Mouse (Mus musculus) kidney, postnatal 0 days (tissue): ENCODE measurements around the gene Xylt1. TPM values are rescaled to one million over a fixed set of nuclear protein-coding genes. Genes with fewer than 3 reads are reported as not detected.

ENCODE experiments used
- ATAC-seq: fragments of 200-750 bp; cut with Nextera tagmentation; replicated peaks from 2 replicates; pipeline ENCODE4 v1.8.0; 2017; ENCODE audit warnings: low read depth, moderate number of reproducible peaks, moderate TSS enrichment, moderate library complexity; ENCODE audit not compliant: low FRiP score
- DNase-seq: peaks from one replicate; pipeline ENCODE4 v3.0.0-alpha.2; 2016; ENCODE audit warnings: low spot score
- H3K27ac ChIP-seq: fragments of 300-500 bp; sonication (generic); 2 replicates; pipeline ENCODE4 v1.5.1; 2014; ENCODE audit warnings: mild to moderate bottlenecking
- H3K27me3 ChIP-seq: fragments of 300-500 bp; sonication (generic); 2 replicates; pipeline ENCODE4 v1.6.1; 2014; ENCODE audit warnings: low read length, mixed read lengths; ENCODE audit not compliant: insufficient read depth
- H3K36me3 ChIP-seq: fragments of 300-500 bp; sonication (generic); 2 replicates; pipeline ENCODE4 v1.6.1; 2014; ENCODE audit warnings: low read length, mixed read lengths; ENCODE audit not compliant: insufficient read depth
- H3K4me1 ChIP-seq: fragments of 300-500 bp; sonication (generic); replicated peaks from 2 replicates; pipeline ENCODE4 v1.6.1; 2014; ENCODE audit warnings: antibody characterized with exemption, low read length, mixed read lengths; ENCODE audit not compliant: insufficient read depth
- H3K4me2 ChIP-seq: fragments of 300-500 bp; sonication (generic); 2 replicates; pipeline ENCODE4 v1.6.1; 2014; ENCODE audit warnings: mild to moderate bottlenecking, low read length, moderate library complexity, mixed read lengths
- H3K4me3 ChIP-seq: fragments of 300-500 bp; sonication (generic); replicated peaks from 2 replicates; pipeline ENCODE4 v1.5.1; 2014; ENCODE audit warnings: low read depth, low read length
- H3K9ac ChIP-seq: fragments of 300-500 bp; sonication (generic); 2 replicates; pipeline ENCODE4 v1.6.1; 2014; ENCODE audit warnings: low read depth, low read length
- H3K9me3 ChIP-seq: fragments of 300-500 bp; sonication (generic); replicated peaks from 2 replicates; pipeline ENCODE4 v1.6.1; 2016; ENCODE audit warnings: low read length, inconsistent platforms, mixed read lengths
- CTCF ChIP-seq: IDR thresholded peaks from 2 replicates; pipeline ENCODE4 v1.5.1; 2016; ENCODE audit warnings: antibody characterized with exemption, low read depth, mild to moderate bottlenecking, moderate library complexity
- WGBS: fragments of 180-500 bp; shearing (Covaris S2); extraction: QIAGEN DNeasy Blood & Tissue Kit; methylation state at CpG from one replicate; pipeline ENCODE4 v1.1.7; 2014; 5-methylcytosine and 5-hydroxymethylcytosine counted together
- polyA plus RNA-seq: library from polyadenylated mRNA; unstranded; fragments of >200 nt; fragmentation: Nextera tagmentation; extraction: Ambion mirVana; gene quantifications from 2 replicates; pipeline ENCODE4 v1.2.1, GENCODE M21; 2015

Xylt1 gene
- polyA plus RNA-seq, 1 experiment from 2014 or later, result 1.7 TPM

DNA sequence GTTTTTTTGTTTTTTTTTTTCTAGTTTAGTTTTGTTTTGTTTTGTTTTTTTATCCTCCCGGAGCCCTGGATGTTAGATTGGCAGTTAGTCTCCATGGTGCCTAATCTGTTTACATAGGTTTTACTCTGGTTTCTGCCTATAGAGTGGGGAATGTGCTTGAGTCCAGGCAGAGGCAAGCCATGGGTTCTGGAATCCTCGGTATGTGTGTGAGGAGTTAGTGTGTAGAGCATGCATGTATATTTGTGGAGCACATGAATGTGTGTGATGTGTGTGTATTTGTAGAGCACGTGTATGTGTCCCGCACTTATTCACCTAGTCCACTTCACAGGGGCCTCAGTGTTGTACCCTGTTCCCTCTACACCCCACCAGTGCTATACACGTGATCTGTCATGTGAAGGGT, 48.7 kb downstream of the Xylt1 start:
- H3K4me3 ChIP-seq, result no peak overlapping the region
- ATAC-seq (no peak), DNase-seq (no peak)
- H3K36me3 ChIP-seq, result no peaks in the 10 kb centered on the region
- no peaks in the 10 kb centered on the region for H3K27me3 ChIP-seq
- no peak for TF ChIP-seq CTCF
- no peak overlapping the region for H3K27ac ChIP-seq
- H3K9me3 ChIP-seq, result no peaks in the 10 kb centered on the region
- WGBS, result 83% methylated on average over 5 of the region's 5 CpGs
- no peak overlapping the region for H3K9ac ChIP-seq
- no peak overlapping the region for H3K4me2 ChIP-seq
- no peaks in the 10 kb centered on the region for H3K4me1 ChIP-seq

DNA sequence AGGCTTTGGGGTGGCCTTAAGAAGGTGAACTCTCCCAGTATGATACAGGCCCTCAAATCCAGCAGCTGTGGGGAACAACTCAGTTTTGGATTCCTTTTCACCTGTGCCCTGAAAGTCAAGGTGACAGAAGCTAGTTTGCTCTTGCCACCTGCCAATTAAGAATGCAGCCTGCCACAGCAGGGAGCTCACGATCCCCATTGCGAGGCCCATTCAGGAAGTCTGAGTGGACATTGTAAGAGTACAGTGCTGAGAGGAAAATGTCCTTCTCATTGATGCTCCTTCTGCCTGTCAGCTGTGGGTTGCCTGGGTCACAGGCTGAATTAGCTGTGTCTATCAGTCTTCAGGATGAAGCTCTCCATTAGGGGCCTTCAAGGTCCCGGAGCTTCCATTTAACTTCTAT, 49.1 kb downstream of the Xylt1 start:
- Histone ChIP-seq H3K27ac (no peak overlapping the region), H3K36me3 (no peaks in the 10 kb centered on the region), H3K9me3 (no peaks in the 10 kb centered on the region), H3K4me1 (no peaks in the 10 kb centered on the region; the same call in 1 of the 2 replicates), H3K27me3 (no peaks in the 10 kb centered on the region), H3K9ac (no peak overlapping the region), H3K4me2 (no peak overlapping the region), H3K4me3 (no peak overlapping the region)
- no peak for TF ChIP-seq CTCF
- ATAC-seq, result no peak
- DNase-seq, result no peak
- 86% methylated on average over 3 of the region's 3 CpGs for WGBS

DNA sequence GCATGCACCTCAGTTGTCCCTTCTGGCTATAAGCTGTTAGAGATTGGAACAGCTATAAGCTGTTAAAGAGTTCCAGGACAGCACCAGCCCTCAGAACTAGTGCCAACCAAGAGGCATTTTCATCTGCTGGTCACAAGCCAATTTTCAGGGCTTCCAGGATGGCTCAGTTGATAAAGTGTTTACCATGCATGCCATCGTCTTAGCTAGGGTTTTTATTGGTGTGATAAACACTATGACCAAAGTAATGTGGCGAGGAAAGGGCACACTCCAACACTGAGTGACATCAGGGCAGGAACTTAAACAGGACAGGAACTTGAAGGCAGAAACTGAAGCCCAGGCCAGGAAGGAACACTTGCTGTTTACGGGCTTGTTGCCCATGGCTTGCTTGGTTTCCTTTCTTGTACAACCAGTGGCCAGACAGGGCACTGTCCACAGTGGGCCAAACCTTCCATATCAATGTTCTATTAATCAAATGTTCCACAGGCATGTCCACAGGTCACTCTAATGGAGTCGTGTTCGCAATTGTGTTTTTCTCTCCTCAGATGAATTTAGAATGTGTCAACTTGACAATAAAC, 49.7 kb downstream of the Xylt1 start:
- WGBS, result 79% methylated on average over 5 of the region's 5 CpGs
- Histone ChIP-seq H3K9me3 (no peaks in the 10 kb centered on the region), H3K27ac (no peak overlapping the region), H3K27me3 (no peaks in the 10 kb centered on the region), H3K4me1 (no peaks in the 10 kb centered on the region; the same call in 1 of the 2 replicates), H3K4me2 (no peak overlapping the region), H3K9ac (no peak overlapping the region), H3K4me3 (no peak overlapping the region), H3K36me3 (no peaks in the 10 kb centered on the region)
- no peak for ATAC-seq
- no peak for DNase-seq
- TF ChIP-seq CTCF, result no peak

DNA sequence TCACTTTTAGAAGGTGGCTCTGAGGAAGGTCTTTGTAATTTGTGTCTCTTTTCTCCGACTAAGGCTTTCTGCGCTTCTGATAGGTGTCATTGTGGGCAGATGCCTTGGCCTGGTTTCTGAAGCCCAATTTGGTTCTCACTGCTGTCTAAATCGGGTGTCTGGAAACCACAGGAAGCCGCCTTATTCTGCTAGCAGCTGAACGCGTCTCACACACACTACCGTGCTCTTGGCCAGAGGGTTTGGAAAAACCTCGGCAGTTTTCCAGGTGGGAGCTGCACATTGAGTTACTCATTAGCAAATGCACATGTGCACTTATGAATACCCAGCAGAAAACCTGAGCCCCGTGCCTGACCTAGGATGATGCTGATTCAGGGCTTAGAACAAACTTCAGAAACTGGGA, 52.9 kb downstream of the Xylt1 start:
- TF ChIP-seq CTCF, result no peak
- no peak overlapping the region for H3K4me2 ChIP-seq
- H3K36me3 ChIP-seq, result no peaks in the 10 kb centered on the region
- ATAC-seq, result peak; percentile 64
- H3K9me3 ChIP-seq, result no peaks in the 10 kb centered on the region
- 56% methylated on average over 9 of the region's 9 CpGs for WGBS
- H3K9ac ChIP-seq, result no peak overlapping the region
- DNase-seq, result peak; percentile 34
- peak overlapping the region; percentile 78 for H3K27ac ChIP-seq
- H3K4me3 ChIP-seq, result no peak overlapping the region
- no peaks in the 10 kb centered on the region; the same call in 1 of the 2 replicates for H3K4me1 ChIP-seq
- no peaks in the 10 kb centered on the region for H3K27me3 ChIP-seq

DNA sequence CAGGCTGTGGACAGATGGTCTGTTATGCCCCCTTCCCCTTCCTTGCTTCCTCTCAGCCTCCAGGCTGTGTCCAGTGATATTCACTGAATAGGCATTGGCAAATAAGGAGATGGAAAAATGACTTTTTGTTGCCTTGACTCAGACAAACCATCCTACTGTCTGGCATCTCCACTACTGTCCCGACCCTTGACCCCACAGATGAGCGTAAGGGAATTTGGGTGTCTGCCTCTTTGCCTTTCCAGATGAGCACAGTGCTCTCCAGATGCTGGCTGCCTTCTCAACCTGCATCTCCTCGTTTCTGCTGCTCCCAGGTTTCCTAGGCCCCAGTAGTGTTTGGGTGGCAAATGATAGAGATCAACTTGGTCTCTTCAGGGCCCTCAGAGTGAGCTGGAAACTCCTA, 54.3 kb downstream of the Xylt1 start:
- ATAC-seq (no peak), DNase-seq (no peak)
- Histone ChIP-seq H3K4me2 (no peak overlapping the region), H3K9ac (no peak overlapping the region), H3K27ac (no peak overlapping the region), H3K4me1 (no peaks in the 10 kb centered on the region; the same call in 1 of the 2 replicates), H3K36me3 (no peaks in the 10 kb centered on the region), H3K9me3 (no peaks in the 10 kb centered on the region), H3K27me3 (no peaks in the 10 kb centered on the region), H3K4me3 (no peak overlapping the region)
- WGBS, result 78% methylated on average over 3 of the region's 3 CpGs
- no peak for TF ChIP-seq CTCF

DNA sequence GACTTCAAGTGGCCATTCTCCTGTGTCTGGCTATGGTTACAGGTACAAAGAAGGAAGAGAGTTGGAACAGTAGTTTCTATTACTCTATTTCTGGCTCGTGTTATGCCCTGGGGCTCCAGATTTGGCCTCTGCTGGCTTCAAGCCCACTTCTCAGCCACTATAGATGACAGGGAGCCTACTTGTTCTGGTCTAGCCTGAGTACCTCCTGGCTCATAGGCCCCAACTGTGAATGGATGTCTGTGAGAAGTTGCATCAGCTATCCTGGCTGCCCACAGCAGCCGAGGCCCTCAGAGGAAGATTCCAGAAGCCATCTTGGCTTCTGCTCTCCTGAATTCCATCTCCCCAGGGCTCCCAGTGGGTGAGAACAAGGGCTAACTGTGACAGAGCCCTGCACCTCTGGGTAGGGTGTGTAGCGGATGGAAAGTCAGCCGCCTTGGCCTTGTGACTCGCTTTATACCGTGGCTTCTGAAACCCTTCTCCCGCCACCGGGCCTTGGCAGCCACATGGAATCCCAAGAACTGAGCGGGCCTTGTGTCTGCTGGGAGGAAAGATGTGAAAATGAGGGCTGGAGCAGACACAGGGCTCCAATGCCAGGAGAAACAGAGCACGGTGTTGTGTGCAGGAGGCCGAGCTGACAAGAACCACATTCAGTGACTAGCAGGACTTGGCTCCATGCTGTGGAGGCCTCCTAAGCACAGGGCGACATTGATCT, 55.1 kb downstream of the Xylt1 start:
- DNase-seq, result no peak
- TF ChIP-seq CTCF, result no peak
- H3K36me3 ChIP-seq, result no peaks in the 10 kb centered on the region
- no peak overlapping the region for H3K9ac ChIP-seq
- no peaks in the 10 kb centered on the region; the same call in 1 of the 2 replicates for H3K4me1 ChIP-seq
- H3K27me3 ChIP-seq, result no peaks in the 10 kb centered on the region
- H3K4me2 ChIP-seq, result no peak overlapping the region
- no peak overlapping the region for H3K4me3 ChIP-seq
- H3K9me3 ChIP-seq, result no peaks in the 10 kb centered on the region
- 79% methylated on average over 12 of the region's 12 CpGs for WGBS
- no peak overlapping the region for H3K27ac ChIP-seq
- ATAC-seq, result no peak
